Mouse (Mus musculus) cerebellum, adult 2 months (tissue): ENCODE measurements at regions not wholly inside any gene's neighbourhood (a gene's known extent, or its start where the extent isn't known, plus 50 kb on each side); places are given as distances from the start of the nearest gene placed in this dataset.
A peak's percentile ranks its signal among the peaks of the same experiment; 100 is the strongest.

Source experiments
- CTCF ChIP-seq: fragments of 200-500 bp; IDR thresholded peaks from 2 replicates; pipeline ENCODE4 v1.5.1; 2011; ENCODE audit warnings: low read depth, mild to moderate bottlenecking, control low read depth, low read length, moderate library complexity, borderline replicate concordance; ENCODE audit not compliant: insufficient read depth
- POLR2A ChIP-seq: fragments of 200-500 bp; IDR thresholded peaks from 2 replicates; pipeline ENCODE4 v1.6.1; 2011; ENCODE audit warnings: low read length, control low read depth, borderline replicate concordance; ENCODE audit not compliant: insufficient read depth

GRCm38 (mm10) chr16:50736151-50737047, 145.4 kb upstream of the Ccdc54 start:
- TF ChIP-seq POLR2A (no peak), CTCF (peak; percentile 98)
